Mouse (Mus musculus): ENCODE results near the gene Suco. TPM values are rescaled to one million over a fixed set of nuclear protein-coding genes. Genes with fewer than 3 reads are reported as not detected.

Gene Suco
- polyA plus RNA-seq, 1 experiment from 2014 or later: 36.0 TPM

- Histone ChIP-seq H3K27ac (no peak overlapping the region), H3K9me3 (no peaks in the 10 kb centered on the region), H3K9ac (replicated peaks) (no peak overlapping the region), H3K27me3 (no peaks in the 10 kb centered on the region), H3K4me1 (replicated peaks) (no peaks in the 10 kb centered on the region), H3K4me2 (no peak overlapping the region), H3K4me3 (replicated peaks) (no peak overlapping the region), H3K36me3 (no peaks in the 10 kb centered on the region)
- ATAC-seq (ENCODE audit: insufficient number of reproducible peaks, insufficient read depth, low FRiP score, low TSS enrichment, low read depth): no peak
- 97% methylated on average over 3 of the region's 3 CpGs for WGBS
Observed at GRCm38 (mm10) chr1:161888823-161889222, 12.3 kb upstream of the Suco start.

GRCm38 (mm10) chr1:161887679-161888260 is 11.3 kb upstream of the Suco start:
- Histone ChIP-seq H3K27me3 (no peaks in the 10 kb centered on the region), H3K27ac (no peak overlapping the region), H3K4me2 (no peak overlapping the region), H3K4me3 (replicated peaks) (no peak overlapping the region), H3K36me3 (no peaks in the 10 kb centered on the region), H3K9ac (replicated peaks) (no peak overlapping the region), H3K4me1 (replicated peaks) (no peaks in the 10 kb centered on the region), H3K9me3 (no peaks in the 10 kb centered on the region)
- no peak for ATAC-seq (ENCODE audit: insufficient number of reproducible peaks, insufficient read depth, low FRiP score, low TSS enrichment, low read depth)
- 85% methylated on average over 12 of the region's 12 CpGs for WGBS

GRCm38 (mm10) chr1:161885762-161886161 is 9.3 kb upstream of the Suco start:
- Histone ChIP-seq H3K4me3 (replicated peaks) (no peak overlapping the region), H3K4me1 (replicated peaks) (no peaks in the 10 kb centered on the region), H3K9ac (replicated peaks) (no peak overlapping the region), H3K4me2 (no peak overlapping the region), H3K9me3 (no peaks in the 10 kb centered on the region), H3K27me3 (no peaks in the 10 kb centered on the region), H3K27ac (no peak overlapping the region), H3K36me3 (no peaks in the 10 kb centered on the region)
- ATAC-seq (ENCODE audit: insufficient number of reproducible peaks, insufficient read depth, low FRiP score, low TSS enrichment, low read depth): no peak
- 87% methylated on average over 1 of the region's 1 CpGs for WGBS

- no peaks in the 10 kb centered on the region for H3K9me3 ChIP-seq
- no peak for ATAC-seq (ENCODE audit: insufficient number of reproducible peaks, insufficient read depth, low FRiP score, low TSS enrichment, low read depth)
- WGBS: 18% methylated on average over 5 of the region's 5 CpGs
- peak overlapping the region; percentile 50 for H3K9ac ChIP-seq (replicated peaks)
- no peaks in the 10 kb centered on the region for H3K27me3 ChIP-seq
- H3K27ac ChIP-seq: peak overlapping the region; percentile 97
- H3K4me2 ChIP-seq: peak overlapping the region; percentile 56
- H3K4me3 ChIP-seq (replicated peaks): peak overlapping the region; percentile 78
- peaks cover 23% of the 10 kb centered on the region for H3K4me1 ChIP-seq (replicated peaks)
- H3K36me3 ChIP-seq: no peaks in the 10 kb centered on the region
Observed at GRCm38 (mm10) chr1:161877580-161878142, 1.2 kb upstream of the Suco start.

- Histone ChIP-seq H3K27me3 (no peaks in the 10 kb centered on the region), H3K9ac (replicated peaks) (peak overlapping the region; percentile 83), H3K4me3 (replicated peaks) (peak overlapping the region; percentile 78), H3K27ac (peak overlapping the region; percentile 97), H3K36me3 (no peaks in the 10 kb centered on the region), H3K9me3 (no peaks in the 10 kb centered on the region), H3K4me1 (replicated peaks) (peaks cover 23% of the 10 kb centered on the region), H3K4me2 (peak overlapping the region; percentile 86)
- no peak; the same call in 1 of the 2 replicates for ATAC-seq (ENCODE audit: insufficient number of reproducible peaks, insufficient read depth, low FRiP score, low TSS enrichment, low read depth)
- WGBS: under 1% methylated on average over 34 of the region's 34 CpGs
Observed at GRCm38 (mm10) chr1:161875706-161876552, 553 bp downstream of the Suco start.

GRCm38 (mm10) chr1:161869422-161869821 is 7.1 kb downstream of the Suco start:
- WGBS: 83% methylated on average over 1 of the region's 1 CpGs
- Histone ChIP-seq H3K4me3 (replicated peaks) (no peak overlapping the region), H3K4me2 (no peak overlapping the region), H3K36me3 (no peaks in the 10 kb centered on the region), H3K9me3 (no peaks in the 10 kb centered on the region), H3K4me1 (replicated peaks) (peaks cover 9% of the 10 kb centered on the region), H3K27ac (no peak overlapping the region), H3K9ac (replicated peaks) (no peak overlapping the region), H3K27me3 (no peaks in the 10 kb centered on the region)
- no peak for ATAC-seq (ENCODE audit: insufficient number of reproducible peaks, insufficient read depth, low FRiP score, low TSS enrichment, low read depth)

GRCm38 (mm10) chr1:161868413-161868812 is 8.1 kb downstream of the Suco start:
- Histone ChIP-seq H3K4me1 (replicated peaks) (0 out of 2 replicates have a peak, but pooled peaks cover 5% of the 10 kb centered on the region), H3K27me3 (no peaks in the 10 kb centered on the region), H3K9me3 (no peaks in the 10 kb centered on the region), H3K36me3 (no peaks in the 10 kb centered on the region), H3K27ac (no peak overlapping the region), H3K4me3 (replicated peaks) (no peak overlapping the region), H3K4me2 (no peak overlapping the region), H3K9ac (replicated peaks) (no peak overlapping the region)
- ATAC-seq (ENCODE audit: insufficient number of reproducible peaks, insufficient read depth, low FRiP score, low TSS enrichment, low read depth): no peak

- Histone ChIP-seq H3K36me3 (no peaks in the 10 kb centered on the region), H3K9me3 (no peaks in the 10 kb centered on the region), H3K4me2 (no peak overlapping the region), H3K27me3 (no peaks in the 10 kb centered on the region), H3K27ac (no peak overlapping the region), H3K4me3 (replicated peaks) (no peak overlapping the region), H3K4me1 (replicated peaks) (0 out of 2 replicates have a peak, but pooled peaks cover 5% of the 10 kb centered on the region), H3K9ac (replicated peaks) (no peak overlapping the region)
- 46% methylated on average over 2 of the region's 2 CpGs for WGBS
- ATAC-seq (ENCODE audit: insufficient number of reproducible peaks, insufficient read depth, low FRiP score, low TSS enrichment, low read depth): no peak
Observed at GRCm38 (mm10) chr1:161863742-161864141, 12.7 kb downstream of the Suco start.

GRCm38 (mm10) chr1:161859248-161859647 is 17.2 kb downstream of the Suco start:
- H3K9ac ChIP-seq (replicated peaks): no peak overlapping the region
- WGBS: 94% methylated on average over 2 of the region's 2 CpGs
- no peaks in the 10 kb centered on the region for H3K9me3 ChIP-seq
- H3K27ac ChIP-seq: no peak overlapping the region
- no peak overlapping the region for H3K4me3 ChIP-seq (replicated peaks)
- H3K36me3 ChIP-seq: peaks cover 31% of the 10 kb centered on the region
- H3K4me1 ChIP-seq (replicated peaks): 0 out of 2 replicates have a peak, but pooled peaks cover 5% of the 10 kb centered on the region
- H3K4me2 ChIP-seq: no peak overlapping the region
- no peaks in the 10 kb centered on the region for H3K27me3 ChIP-seq
- no peak for ATAC-seq (ENCODE audit: insufficient number of reproducible peaks, insufficient read depth, low FRiP score, low TSS enrichment, low read depth)

- H3K4me2 ChIP-seq: no peak overlapping the region
- no peak overlapping the region for H3K27ac ChIP-seq
- no peak for ATAC-seq (ENCODE audit: insufficient number of reproducible peaks, insufficient read depth, low FRiP score, low TSS enrichment, low read depth)
- no peak overlapping the region for H3K9ac ChIP-seq (replicated peaks)
- H3K27me3 ChIP-seq: no peaks in the 10 kb centered on the region
- no peak overlapping the region for H3K4me3 ChIP-seq (replicated peaks)
- no peaks in the 10 kb centered on the region for H3K4me1 ChIP-seq (replicated peaks)
- WGBS: 89% methylated on average over 2 of the region's 2 CpGs
- H3K9me3 ChIP-seq: no peaks in the 10 kb centered on the region
- H3K36me3 ChIP-seq: peaks cover 34% of the 10 kb centered on the region
Observed at GRCm38 (mm10) chr1:161826677-161827076, 49.8 kb downstream of the Suco start.

- no peak for ATAC-seq (ENCODE audit: insufficient number of reproducible peaks, insufficient read depth, low FRiP score, low TSS enrichment, low read depth)
- WGBS: 80% methylated on average over 5 of the region's 5 CpGs
Observed at GRCm38 (mm10) chr1:161809428-161809827, 67.1 kb downstream of the Suco start.

More at GRCm38 (mm10) chr1:161809428-161809827, 67.1 kb downstream of the Suco start:
- no peak overlapping the region for H3K4me3 ChIP-seq (replicated peaks)
- H3K9me3 ChIP-seq: no peaks in the 10 kb centered on the region
- no peaks in the 10 kb centered on the region for H3K4me1 ChIP-seq (replicated peaks)
- H3K36me3 ChIP-seq: no peaks in the 10 kb centered on the region
- H3K27ac ChIP-seq: no peak overlapping the region
- H3K4me2 ChIP-seq: no peak overlapping the region
- H3K27me3 ChIP-seq: no peaks in the 10 kb centered on the region
- no peak overlapping the region for H3K9ac ChIP-seq (replicated peaks)

All from limb, embryonic 12.5 days (tissue).